Mouse (Mus musculus) midbrain, embryonic 12.5 days (tissue): Measurements from ENCODE around the gene Hist2h3c1. TPM values are rescaled to one million over a fixed set of nuclear protein-coding genes. Genes with fewer than 3 reads are reported as not detected.
"Not testable (repeated sequence)": the region's sequence is repeated elsewhere in the genome, so short reads cannot be mapped to it uniquely, and the experiment has no call there.

Experiments
- ATAC-seq: fragments of 200-750 bp; cut with Nextera tagmentation; 2 replicates; pipeline ENCODE4 v1.8.0; 2017; ENCODE audit warnings: low read depth, moderate TSS enrichment, moderate library complexity; ENCODE audit not compliant: low FRiP score
- H3K27ac ChIP-seq: fragments of 300-500 bp; sonication (generic); replicated peaks from 2 replicates; pipeline ENCODE4 v1.5.1; 2016; ENCODE audit warnings: mild to moderate bottlenecking
- H3K27me3 ChIP-seq: fragments of 300-500 bp; sonication (generic); 2 replicates; pipeline ENCODE4 v1.6.1; 2016; ENCODE audit warnings: mild to moderate bottlenecking
- H3K36me3 ChIP-seq: fragments of 300-500 bp; sonication (generic); 2 replicates; pipeline ENCODE4 v1.6.1; 2016
- H3K4me1 ChIP-seq: fragments of 300-500 bp; sonication (generic); 2 replicates; pipeline ENCODE4 v1.6.1; 2016
- H3K4me2 ChIP-seq: fragments of 300-500 bp; sonication (generic); replicated peaks from 2 replicates; pipeline ENCODE4 v1.6.1; 2016; ENCODE audit warnings: mild to moderate bottlenecking, moderate library complexity
- H3K4me3 ChIP-seq: fragments of 300-500 bp; sonication (generic); 2 replicates; pipeline ENCODE4 v1.5.1; 2016; ENCODE audit warnings: mild to moderate bottlenecking
- H3K9ac ChIP-seq: fragments of 300-500 bp; sonication (generic); replicated peaks from 2 replicates; pipeline ENCODE4 v1.6.1; 2016; ENCODE audit warnings: mild to moderate bottlenecking, moderate library complexity
- H3K9me3 ChIP-seq: fragments of 300-500 bp; sonication (generic); 2 replicates; pipeline ENCODE4 v1.6.1; 2016; ENCODE audit warnings: mild to moderate bottlenecking
- WGBS: fragments of 180-500 bp; shearing (Covaris S2); methylation state at CpG from one replicate; pipeline ENCODE4 v1.1.7; 2016; 5-methylcytosine and 5-hydroxymethylcytosine counted together
- polyA plus RNA-seq: library from polyadenylated mRNA; unstranded; fragments of >200 nt; fragmentation: Nextera tagmentation; extraction: Ambion mirVana; gene quantifications from 2 replicates; pipeline ENCODE4 v1.2.1, GENCODE M21; 2016

Hist2h3c1 gene
- 1.4 TPM in 1 of 2 replicates, not detected in the other for polyA plus RNA-seq

GRCm38 (mm10) chr3:96246427-96246856 is at the start of gene Hist2h3c1:
TSS of gene Hist2h3c1 (plus strand) at chr3:96246685.
- Histone ChIP-seq H3K4me2 (peak within 1 kb of the TSS; percentile 55), H3K4me1 (peaks cover 27% of the 10 kb centered on the region), H3K9ac (peak within 1 kb of the TSS; percentile 56; the same call in 1 of the 2 replicates), H3K4me3 (peak within 1 kb of the TSS; percentile 41), H3K27ac (peak within 1 kb of the TSS; percentile 79)
- not testable (repeated sequence) for H3K9me3 ChIP-seq, H3K27me3 ChIP-seq, H3K36me3 ChIP-seq
- WGBS = 0% methylated on average over 11 of the region's 47 CpGs
- ATAC-seq = peak; percentile 94

- ATAC-seq = peak; percentile 95
- peaks cover 14% of the 10 kb centered on the region for H3K4me1 ChIP-seq
Measured at GRCm38 (mm10) chr3:96197129-96197749, 49.2 kb upstream of the Hist2h3c1 start.

GRCm38 (mm10) chr3:96198181-96198580 is 48.3 kb upstream of the Hist2h3c1 start:
- Histone ChIP-seq H3K4me3 (peak overlapping the region; percentile 65; the same call in 1 of the 2 replicates), H3K36me3 (peaks cover 4% of the 10 kb centered on the region; the same call in 1 of the 2 replicates), H3K9me3 (no peaks in the 10 kb centered on the region), H3K9ac (no peak overlapping the region), H3K4me1 (peaks cover 14% of the 10 kb centered on the region), H3K27me3 (peaks cover 19% of the 10 kb centered on the region; the same call in 1 of the 2 replicates), H3K4me2 (peak overlapping the region; percentile 96), H3K27ac (no peak overlapping the region)
- WGBS = 3% methylated on average over 6 of the region's 6 CpGs
- no peak for ATAC-seq

More at GRCm38 (mm10) chr3:96197129-96197749, 49.2 kb upstream of the Hist2h3c1 start:
- Histone ChIP-seq H3K4me2 (peak overlapping the region; percentile 96), H3K9me3 (no peaks in the 10 kb centered on the region), H3K9ac (peak overlapping the region; percentile 78), H3K4me3 (peak overlapping the region; percentile 65), H3K36me3 (peaks cover 8% of the 10 kb centered on the region; the same call in 1 of the 2 replicates), H3K27ac (peak overlapping the region; percentile 91), H3K27me3 (peaks cover 19% of the 10 kb centered on the region; the same call in 1 of the 2 replicates)
- under 1% methylated on average over 50 of the region's 50 CpGs for WGBS

- H3K4me2 ChIP-seq, H3K4me3 ChIP-seq, H3K9ac ChIP-seq, H3K36me3 ChIP-seq, H3K27ac ChIP-seq, H3K9me3 ChIP-seq, ATAC-seq: not testable (repeated sequence)
- H3K4me1 ChIP-seq = peaks cover 14% of the 10 kb centered on the region
- WGBS = 34% methylated on average over 8 of the region's 8 CpGs
- peaks cover 19% of the 10 kb centered on the region; the same call in 1 of the 2 replicates for H3K27me3 ChIP-seq
Measured at GRCm38 (mm10) chr3:96198601-96199251, 47.8 kb upstream of the Hist2h3c1 start.

DNA sequence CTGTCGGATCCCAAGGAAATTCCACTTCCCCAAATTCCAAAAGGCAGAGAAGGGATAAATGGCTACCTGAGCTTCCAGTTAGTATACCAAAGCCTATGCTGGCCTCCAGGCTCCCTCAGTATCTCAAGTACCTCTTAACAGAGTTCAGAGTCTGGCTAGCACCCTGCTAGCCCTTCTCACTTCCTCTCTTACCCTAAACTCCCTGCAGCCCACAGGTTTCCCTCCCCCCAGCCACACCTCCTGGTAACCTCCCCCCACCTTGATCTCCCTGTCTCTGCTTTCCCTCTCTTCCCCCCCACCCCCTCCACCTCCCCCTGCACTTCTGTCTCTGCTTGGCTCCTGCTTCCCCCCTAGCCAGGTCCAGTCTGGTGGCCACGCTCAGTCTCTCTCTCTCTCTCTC is 46.8 kb upstream of the Hist2h3c1 start:
- no peak overlapping the region for H3K9ac ChIP-seq
- 79% methylated on average over 2 of the region's 2 CpGs for WGBS
- H3K9me3 ChIP-seq = no peaks in the 10 kb centered on the region
- H3K27ac ChIP-seq = no peak overlapping the region
- ATAC-seq = no peak
- H3K4me1 ChIP-seq = peaks cover 14% of the 10 kb centered on the region
- no peak overlapping the region for H3K4me3 ChIP-seq
- H3K27me3 ChIP-seq = peaks cover 9% of the 10 kb centered on the region; the same call in 1 of the 2 replicates
- H3K36me3 ChIP-seq = 0 out of 2 replicates have a peak, but pooled peaks cover 4% of the 10 kb centered on the region
- H3K4me2 ChIP-seq = no peak overlapping the region

DNA sequence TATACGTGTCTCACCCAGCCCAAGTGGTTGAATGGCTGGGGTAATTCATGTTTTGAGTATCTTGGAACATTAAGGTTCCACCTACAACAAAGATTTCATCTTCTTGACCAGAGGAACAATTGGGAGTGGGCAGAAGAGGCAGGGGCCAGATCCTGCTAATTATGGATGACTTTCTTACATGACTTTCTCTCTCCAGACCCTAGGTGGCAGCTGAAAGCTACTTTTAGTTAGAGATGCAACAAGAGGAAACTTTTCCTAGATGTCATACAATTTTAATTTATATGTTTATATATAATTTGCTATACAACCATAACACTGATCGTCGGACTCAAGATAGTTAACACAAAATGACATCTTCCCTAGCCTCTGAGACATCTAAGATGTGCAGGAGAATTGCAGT is 38.7 kb upstream of the Hist2h3c1 start:
- 86% methylated on average over 3 of the region's 3 CpGs for WGBS
- H3K27ac ChIP-seq = no peak overlapping the region

GRCm38 (mm10) chr3:96209242-96209641 is 37.2 kb upstream of the Hist2h3c1 start:
- no peak for ATAC-seq
- no peak overlapping the region for H3K4me2 ChIP-seq
- no peaks in the 10 kb centered on the region for H3K9me3 ChIP-seq
- WGBS = 24% methylated on average over 15 of the region's 15 CpGs
- H3K36me3 ChIP-seq = no peaks in the 10 kb centered on the region
- H3K4me3 ChIP-seq = no peak overlapping the region
- H3K27me3 ChIP-seq = no peaks in the 10 kb centered on the region
- H3K4me1 ChIP-seq = no peaks in the 10 kb centered on the region
- H3K9ac ChIP-seq = no peak overlapping the region
- no peak overlapping the region for H3K27ac ChIP-seq

More for the DNA sequence above, 38.7 kb upstream of the Hist2h3c1 start:
- no peak overlapping the region for H3K4me2 ChIP-seq
- no peaks in the 10 kb centered on the region for H3K36me3 ChIP-seq
- no peak overlapping the region for H3K4me3 ChIP-seq
- no peak for ATAC-seq
- no peak overlapping the region for H3K9ac ChIP-seq
- no peaks in the 10 kb centered on the region for H3K4me1 ChIP-seq
- H3K9me3 ChIP-seq = no peaks in the 10 kb centered on the region
- H3K27me3 ChIP-seq = no peaks in the 10 kb centered on the region

GRCm38 (mm10) chr3:96219191-96219641 is 27.3 kb upstream of the Hist2h3c1 start:
- Histone ChIP-seq H3K4me1 (peaks cover 31% of the 10 kb centered on the region), H3K4me3 (peak overlapping the region; percentile 61), H3K27me3 (no peaks in the 10 kb centered on the region), H3K9me3 (no peaks in the 10 kb centered on the region), H3K36me3 (no peaks in the 10 kb centered on the region), H3K9ac (peak overlapping the region; percentile 84), H3K4me2 (peak overlapping the region; percentile 79), H3K27ac (peak overlapping the region; percentile 98)
- ATAC-seq = peak; percentile 32
- 0% methylated on average over 12 of the region's 12 CpGs for WGBS

DNA sequence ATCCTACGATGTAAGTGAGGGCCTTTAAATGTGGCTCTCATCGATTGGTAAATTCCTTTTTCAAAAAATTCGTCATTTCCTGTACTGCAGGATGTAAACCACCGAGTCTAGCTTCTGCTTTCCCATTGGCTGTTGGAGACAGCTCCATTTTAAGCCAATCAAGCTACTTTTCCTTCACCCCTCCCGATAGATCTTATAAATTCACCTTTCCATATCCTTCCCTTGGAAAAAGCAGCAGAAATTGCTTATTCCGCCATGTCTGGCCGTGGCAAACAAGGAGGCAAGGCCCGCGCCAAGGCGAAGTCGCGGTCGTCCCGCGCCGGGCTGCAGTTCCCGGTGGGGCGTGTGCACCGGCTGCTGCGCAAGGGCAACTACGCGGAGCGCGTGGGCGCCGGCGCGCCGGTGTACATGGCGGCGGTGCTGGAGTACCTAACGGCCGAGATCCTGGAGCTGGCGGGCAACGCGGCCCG is 26.8 kb upstream of the Hist2h3c1 start, which contains the start of the genes Bola1 and Hist2h2ab:
Gene Bola1 (minus strand): TSS at position 49 of the 470 bp plus-strand sequence.
Gene Hist2h2ab (plus strand): TSS at position 205 of the 470 bp plus-strand sequence.
- Histone ChIP-seq H3K4me2 (peak within 1 kb of the TSS; percentile 79), H3K9me3 (no peaks in the 10 kb centered on the region), H3K27me3 (no peaks in the 10 kb centered on the region), H3K27ac (peak within 1 kb of the TSS; percentile 98), H3K4me1 (peaks cover 34% of the 10 kb centered on the region), H3K4me3 (peak within 1 kb of the TSS; percentile 61), H3K9ac (peak within 1 kb of the TSS; percentile 84), H3K36me3 (no peaks in the 10 kb centered on the region)
- peak; percentile 83 for ATAC-seq
- WGBS = under 1% methylated on average over 37 of the region's 37 CpGs

GRCm38 (mm10) chr3:96220131-96220764 is 26.2 kb upstream of the Hist2h3c1 start:
- Histone ChIP-seq H3K4me1 (peaks cover 36% of the 10 kb centered on the region), H3K9ac (peak overlapping the region; percentile 84), H3K27ac (peak overlapping the region; percentile 98), H3K4me3 (peak overlapping the region; percentile 61), H3K4me2 (peak overlapping the region; percentile 79)
- H3K27me3 ChIP-seq, H3K9me3 ChIP-seq, H3K36me3 ChIP-seq: not testable (repeated sequence)
- ATAC-seq = peak; percentile 20; the same call in 1 of the 2 replicates
- under 1% methylated on average over 35 of the region's 47 CpGs for WGBS

- Histone ChIP-seq H3K27ac (peak within 1 kb of the TSS; percentile 98), H3K36me3 (no peaks in the 10 kb centered on the region), H3K9me3 (no peaks in the 10 kb centered on the region), H3K4me1 (peaks cover 42% of the 10 kb centered on the region), H3K27me3 (no peaks in the 10 kb centered on the region), H3K4me2 (peak within 1 kb of the TSS; percentile 79), H3K4me3 (peak within 1 kb of the TSS; percentile 61), H3K9ac (peak within 1 kb of the TSS; percentile 84)
- under 1% methylated on average over 43 of the region's 43 CpGs for WGBS
- ATAC-seq = peak; percentile 82
Measured at GRCm38 (mm10) chr3:96220765-96221639, 25.5 kb upstream of the Hist2h3c1 start, which contains the start of the genes Hist2h2ac and Hist2h2be. TSS of gene Hist2h2ac (minus strand) at chr3:96220880. TSS of gene Hist2h2be (plus strand) at chr3:96221119.
